ENCODE assay signal across 8 mouse cellular contexts in the genomic region with DNA sequence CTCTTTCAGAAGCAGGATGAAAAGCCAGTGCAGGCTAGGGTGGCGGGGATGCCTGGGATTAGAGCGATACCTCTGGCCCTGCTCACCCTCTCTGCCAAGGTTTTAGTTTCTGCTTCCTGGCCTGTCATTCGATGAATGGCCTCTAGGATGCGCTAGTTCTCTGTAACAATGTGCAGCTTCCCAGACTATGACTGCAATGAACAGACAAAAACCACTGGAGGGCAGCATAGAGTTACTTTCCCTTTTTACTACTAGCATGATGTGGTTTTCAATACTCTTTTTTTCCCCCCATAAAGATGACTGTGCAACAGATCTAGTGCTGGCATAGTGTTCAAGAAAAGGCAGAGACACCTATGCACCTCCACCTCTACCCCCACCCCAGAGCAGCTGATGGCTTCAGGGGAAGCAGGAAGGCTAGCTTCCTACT.
DNase-seq lines count a peak whose midpoint lies in the region; ATAC-seq and TF ChIP-seq lines count a peak whose summit lies in the region.

No protein-coding gene starts in this region.

- WGBS in hindbrain, postnatal 0 days: 7% methylated on average over 4 of the region's 4 CpGs

- TF ChIP-seq CTCF in hindbrain, postnatal 0 days (IDR thresholded peaks at IDR 0.05; ENCODE audit: low read depth): peak; percentile 99

- no peaks in the 10 kb centered on the region for H3K9me3 ChIP-seq in hindbrain, postnatal 0 days (ENCODE audit: low read length)

- no peaks in the 10 kb centered on the region for H3K36me3 ChIP-seq in hindbrain, postnatal 0 days (ENCODE audit: insufficient read depth, low read length)

- H3K9ac ChIP-seq in hindbrain, postnatal 0 days (replicated peaks; ENCODE audit: low read length): no peak overlapping the region

- no peak overlapping the region for H3K27ac ChIP-seq in hindbrain, postnatal 0 days

- H3K4me2 ChIP-seq in hindbrain, postnatal 0 days (ENCODE audit: low read depth, low read length): no peak overlapping the region

- no peaks in the 10 kb centered on the region for H3K27me3 ChIP-seq in hindbrain, postnatal 0 days (ENCODE audit: insufficient read depth, low read length)

- ATAC-seq in common myeloid progenitor, adult 5-6 weeks (replicated peaks; ENCODE audit: low read depth, poor library complexity, severe bottlenecking): peak; percentile 84
- peak; percentile 76 for ATAC-seq in hindbrain, postnatal 0 days
- ATAC-seq in megakaryocyte, adult 5-6 weeks (ENCODE audit: poor library complexity, severe bottlenecking): peak; percentile 90

- H3K4me3 ChIP-seq in hindbrain, postnatal 0 days (ENCODE audit: low read length): no peak overlapping the region

- peak; percentile 81 for DNase-seq in ZHBTc4 (ENCODE audit: low read depth, low spot score)
- peak; percentile 54 to 57 for DNase-seq in gastrocnemius, adult 8-10 months (ENCODE audit: low spot score in 2 of 2)
- DNase-seq in hindbrain, postnatal 0 days (ENCODE audit: low spot score): peak; percentile 95
- DNase-seq in left cerebral cortex, adult 18-20 months (ENCODE audit: low spot score in 2 of 2): peak; percentile 78 to 86
- peak; percentile 76 for DNase-seq in right cerebral cortex, adult 18-20 months
- DNase-seq in urinary bladder, postnatal 14 days (ENCODE audit: low spot score): peak; percentile 76

- no peaks in the 10 kb centered on the region; the same call in 1 of the 2 replicates for H3K4me1 ChIP-seq in hindbrain, postnatal 0 days (ENCODE audit: insufficient read depth, low read length)
